Mouse (Mus musculus): ENCODE measurements at regions not wholly inside any gene's neighbourhood (a gene's known extent, or its start where the extent isn't known, plus 50 kb on each side); places are given as distances from the start of the nearest gene placed in this dataset.

GRCm38 (mm10) chr11:19709337-19709736 lies 214.8 kb upstream of the Spred2 start:
- H3K27ac ChIP-seq (replicated peaks) = no peak overlapping the region
- 0 out of 2 replicates have a peak, but pooled peaks cover 7% of the 10 kb centered on the region for H3K4me1 ChIP-seq
- no peaks in the 10 kb centered on the region for H3K9me3 ChIP-seq (replicated peaks)
- no peak for ATAC-seq (ENCODE audit: insufficient number of reproducible peaks, low FRiP score, low TSS enrichment, low read depth)
- 83% methylated on average over 8 of the region's 8 CpGs for WGBS
- H3K36me3 ChIP-seq = no peaks in the 10 kb centered on the region
- no peaks in the 10 kb centered on the region for H3K27me3 ChIP-seq
- no peak overlapping the region for H3K9ac ChIP-seq
- no peak overlapping the region for H3K4me3 ChIP-seq (replicated peaks)
- no peak overlapping the region for H3K4me2 ChIP-seq (replicated peaks)

- Histone ChIP-seq H3K27ac (replicated peaks) (no peak overlapping the region), H3K9me3 (replicated peaks) (no peaks in the 10 kb centered on the region), H3K4me1 (0 out of 2 replicates have a peak, but pooled peaks cover 4% of the 10 kb centered on the region), H3K4me2 (replicated peaks) (no peak overlapping the region), H3K36me3 (no peaks in the 10 kb centered on the region), H3K9ac (no peak overlapping the region), H3K27me3 (no peaks in the 10 kb centered on the region), H3K4me3 (replicated peaks) (no peak overlapping the region)
- ATAC-seq (ENCODE audit: insufficient number of reproducible peaks, low FRiP score, low TSS enrichment, low read depth) = no peak
- 38% methylated on average over 8 of the region's 8 CpGs for WGBS
Observed at GRCm38 (mm10) chr11:19713091-19713490, 211.1 kb upstream of the Spred2 start.

- no peaks in the 10 kb centered on the region for H3K9me3 ChIP-seq (replicated peaks)
- 0 out of 2 replicates have a peak, but pooled peaks cover 4% of the 10 kb centered on the region for H3K4me1 ChIP-seq
- H3K36me3 ChIP-seq = no peaks in the 10 kb centered on the region
- H3K4me2 ChIP-seq (replicated peaks) = peak overlapping the region; percentile 15; the same call in 1 of the 2 replicates
- no peaks in the 10 kb centered on the region for H3K27me3 ChIP-seq
- no peak overlapping the region for H3K9ac ChIP-seq
- 62% methylated on average over 20 of the region's 20 CpGs for WGBS
- ATAC-seq (ENCODE audit: insufficient number of reproducible peaks, low FRiP score, low TSS enrichment, low read depth) = no peak
- H3K4me3 ChIP-seq (replicated peaks) = no peak overlapping the region
- H3K27ac ChIP-seq (replicated peaks) = no peak overlapping the region
Observed at GRCm38 (mm10) chr11:19713597-19713996, 210.6 kb upstream of the Spred2 start.

DNA sequence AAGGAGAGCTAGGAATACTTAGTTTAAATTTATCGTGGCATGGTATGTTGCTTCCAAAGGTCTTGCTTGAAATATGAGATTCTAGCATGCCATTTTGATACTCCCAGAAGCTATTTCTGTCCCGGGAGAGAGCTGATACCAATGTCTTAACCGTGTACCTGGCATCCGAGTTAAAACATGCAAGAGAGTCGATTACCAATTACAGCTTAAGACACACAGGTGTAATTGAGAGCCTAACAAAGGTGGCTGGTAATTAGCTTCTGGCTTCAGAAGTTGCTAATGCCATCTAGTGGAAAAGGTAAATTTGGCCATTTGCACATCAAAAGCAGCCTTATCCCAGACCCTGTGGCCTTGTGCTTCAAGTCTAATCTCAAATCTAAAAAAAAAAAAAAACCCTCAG lies 210.0 kb upstream of the Spred2 start:
- ATAC-seq (ENCODE audit: insufficient number of reproducible peaks, low FRiP score, low TSS enrichment, low read depth) = no peak
- Histone ChIP-seq H3K27ac (replicated peaks) (no peak overlapping the region), H3K4me2 (replicated peaks) (peak overlapping the region; percentile 15; the same call in 1 of the 2 replicates), H3K27me3 (no peaks in the 10 kb centered on the region), H3K9me3 (replicated peaks) (no peaks in the 10 kb centered on the region), H3K36me3 (no peaks in the 10 kb centered on the region), H3K4me3 (replicated peaks) (no peak overlapping the region), H3K9ac (no peak overlapping the region), H3K4me1 (0 out of 2 replicates have a peak, but pooled peaks cover 4% of the 10 kb centered on the region)
- 8% methylated on average over 5 of the region's 5 CpGs for whole genome bisulfite sequencing

GRCm38 (mm10) chr11:19714888-19715595 lies 209.1 kb upstream of the Spred2 start:
- no peak overlapping the region for H3K9ac ChIP-seq
- H3K27ac ChIP-seq (replicated peaks) = no peak overlapping the region
- WGBS = 33% methylated on average over 8 of the region's 8 CpGs
- H3K9me3 ChIP-seq (replicated peaks) = no peaks in the 10 kb centered on the region
- no peaks in the 10 kb centered on the region for H3K36me3 ChIP-seq
- H3K27me3 ChIP-seq = no peaks in the 10 kb centered on the region
- ATAC-seq (ENCODE audit: insufficient number of reproducible peaks, low FRiP score, low TSS enrichment, low read depth) = no peak
- no peak overlapping the region for H3K4me3 ChIP-seq (replicated peaks)
- 0 out of 2 replicates have a peak, but pooled peaks cover 4% of the 10 kb centered on the region for H3K4me1 ChIP-seq
- no peak overlapping the region for H3K4me2 ChIP-seq (replicated peaks)

DNA sequence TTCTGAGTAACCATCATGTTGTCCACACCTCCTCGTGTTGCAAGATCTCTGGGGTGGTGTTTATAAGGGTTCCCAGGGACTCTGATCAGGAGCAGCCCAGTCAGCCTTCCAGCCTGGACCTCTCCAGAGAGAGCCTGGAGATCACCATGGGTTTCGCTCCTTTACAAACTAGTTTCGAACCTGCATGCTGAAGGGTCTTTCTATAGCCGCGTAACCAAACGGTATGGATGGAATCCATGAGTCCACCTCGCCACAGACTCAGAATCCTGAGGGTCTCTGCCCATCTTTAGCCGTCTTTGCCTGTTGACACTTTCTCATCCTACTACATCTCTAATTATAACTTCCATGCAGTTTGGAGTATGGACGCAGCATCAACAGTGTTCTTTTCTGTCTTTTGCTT lies 206.0 kb upstream of the Spred2 start:
- H3K9me3 ChIP-seq (replicated peaks) = no peaks in the 10 kb centered on the region
- no peak overlapping the region for H3K4me3 ChIP-seq (replicated peaks)
- no peaks in the 10 kb centered on the region for H3K27me3 ChIP-seq
- no peak overlapping the region for H3K4me2 ChIP-seq (replicated peaks)
- 93% methylated on average over 9 of the region's 9 CpGs for WGBS
- H3K4me1 ChIP-seq = 0 out of 2 replicates have a peak, but pooled peaks cover 4% of the 10 kb centered on the region
- no peak overlapping the region for H3K27ac ChIP-seq (replicated peaks)
- H3K9ac ChIP-seq = no peak overlapping the region
- H3K36me3 ChIP-seq = no peaks in the 10 kb centered on the region
- no peak for ATAC-seq (ENCODE audit: insufficient number of reproducible peaks, low FRiP score, low TSS enrichment, low read depth)

DNA sequence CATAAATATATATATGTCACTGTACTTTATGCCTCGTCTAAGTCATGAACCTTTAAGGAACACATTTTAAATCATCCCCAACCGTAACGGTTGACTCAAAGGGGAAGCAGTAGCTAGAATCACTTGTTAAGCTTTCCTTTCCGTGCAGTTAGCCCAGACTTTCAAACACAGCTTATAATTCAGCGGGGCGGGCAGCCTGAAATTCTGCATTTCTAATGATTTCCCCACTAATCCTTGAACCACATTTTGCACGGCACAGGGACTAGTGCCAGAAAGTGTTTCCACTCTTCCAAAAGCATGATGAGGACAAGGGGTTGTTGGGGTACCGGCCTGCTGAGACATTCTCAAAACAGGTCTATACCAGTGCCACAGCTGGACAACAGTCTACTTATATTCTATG lies 195.1 kb upstream of the Spred2 start:
- ATAC-seq (ENCODE audit: insufficient number of reproducible peaks, low FRiP score, low TSS enrichment, low read depth) = no peak
- H3K36me3 ChIP-seq = no peaks in the 10 kb centered on the region
- 79% methylated on average over 8 of the region's 8 CpGs for WGBS
- H3K9ac ChIP-seq = no peak overlapping the region
- no peaks in the 10 kb centered on the region for H3K9me3 ChIP-seq (replicated peaks)
- no peaks in the 10 kb centered on the region for H3K4me1 ChIP-seq
- no peaks in the 10 kb centered on the region for H3K27me3 ChIP-seq
- H3K4me2 ChIP-seq (replicated peaks) = no peak overlapping the region
- H3K4me3 ChIP-seq (replicated peaks) = no peak overlapping the region
- no peak overlapping the region for H3K27ac ChIP-seq (replicated peaks)

GRCm38 (mm10) chr11:19730747-19731146 lies 193.4 kb upstream of the Spred2 start:
- Histone ChIP-seq H3K27me3 (no peaks in the 10 kb centered on the region), H3K4me2 (replicated peaks) (no peak overlapping the region), H3K4me3 (replicated peaks) (no peak overlapping the region), H3K27ac (replicated peaks) (no peak overlapping the region), H3K36me3 (no peaks in the 10 kb centered on the region), H3K4me1 (no peaks in the 10 kb centered on the region), H3K9me3 (replicated peaks) (no peaks in the 10 kb centered on the region), H3K9ac (no peak overlapping the region)
- 85% methylated on average over 5 of the region's 5 CpGs for WGBS
- ATAC-seq (ENCODE audit: insufficient number of reproducible peaks, low FRiP score, low TSS enrichment, low read depth) = no peak

DNA sequence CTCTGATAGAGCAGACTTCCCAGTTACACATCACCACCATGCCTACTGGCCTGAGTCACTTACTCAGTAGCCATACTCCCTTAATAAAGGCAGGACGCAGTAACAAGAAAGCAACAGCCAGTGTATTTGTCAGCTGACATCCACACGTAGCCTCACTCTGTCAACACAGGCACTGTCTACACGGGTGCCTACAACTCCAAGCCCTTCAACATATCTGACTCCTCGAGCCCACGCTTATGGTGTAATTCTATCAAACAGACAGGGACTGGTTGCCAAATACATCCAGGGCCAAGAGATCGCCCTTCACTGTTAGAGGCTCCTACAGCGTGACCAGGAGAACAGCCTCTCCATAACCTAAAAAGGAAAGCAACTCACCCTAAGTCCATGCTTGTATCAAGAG lies 188.1 kb upstream of the Spred2 start:
- Histone ChIP-seq H3K27me3 (no peaks in the 10 kb centered on the region), H3K9me3 (replicated peaks) (no peaks in the 10 kb centered on the region), H3K27ac (replicated peaks) (no peak overlapping the region), H3K4me1 (peaks cover 17% of the 10 kb centered on the region), H3K4me3 (replicated peaks) (no peak overlapping the region), H3K9ac (no peak overlapping the region), H3K4me2 (replicated peaks) (no peak overlapping the region), H3K36me3 (no peaks in the 10 kb centered on the region)
- no peak for ATAC-seq (ENCODE audit: insufficient number of reproducible peaks, low FRiP score, low TSS enrichment, low read depth)
- WGBS = 88% methylated on average over 7 of the region's 7 CpGs

- ATAC-seq (ENCODE audit: insufficient number of reproducible peaks, low FRiP score, low TSS enrichment, low read depth) = no peak
Observed at GRCm38 (mm10) chr11:19736926-19737325, 187.2 kb upstream of the Spred2 start.

DNA sequence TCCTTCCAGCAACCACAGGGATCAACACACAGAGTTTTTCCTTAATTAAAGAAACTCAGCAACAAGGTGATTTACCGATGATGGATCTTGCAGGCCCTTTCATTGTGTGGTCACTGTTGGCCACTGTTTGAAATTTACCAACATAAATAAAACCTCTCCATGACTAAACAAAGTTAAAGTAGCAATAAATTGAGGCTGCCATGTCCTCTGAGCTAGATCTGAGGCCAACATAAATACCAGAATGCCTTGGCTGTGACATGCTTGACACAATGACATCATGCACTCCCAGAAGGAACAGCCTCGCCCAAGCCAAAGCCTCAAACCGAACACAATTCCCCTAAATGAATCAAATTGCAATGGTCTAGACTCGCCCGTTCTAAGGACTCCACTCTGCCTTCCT lies 186.8 kb upstream of the Spred2 start:
- Histone ChIP-seq H3K4me1 (peaks cover 17% of the 10 kb centered on the region), H3K9ac (no peak overlapping the region), H3K27ac (replicated peaks) (no peak overlapping the region), H3K4me2 (replicated peaks) (no peak overlapping the region), H3K27me3 (no peaks in the 10 kb centered on the region), H3K4me3 (replicated peaks) (no peak overlapping the region), H3K9me3 (replicated peaks) (no peaks in the 10 kb centered on the region), H3K36me3 (no peaks in the 10 kb centered on the region)
- ATAC-seq (ENCODE audit: insufficient number of reproducible peaks, low FRiP score, low TSS enrichment, low read depth) = no peak
- WGBS = 33% methylated on average over 5 of the region's 5 CpGs

More at GRCm38 (mm10) chr11:19736926-19737325, 187.2 kb upstream of the Spred2 start:
- Histone ChIP-seq H3K4me3 (replicated peaks) (no peak overlapping the region), H3K27me3 (no peaks in the 10 kb centered on the region), H3K9ac (no peak overlapping the region), H3K27ac (replicated peaks) (no peak overlapping the region), H3K9me3 (replicated peaks) (no peaks in the 10 kb centered on the region), H3K4me1 (peaks cover 17% of the 10 kb centered on the region), H3K4me2 (replicated peaks) (no peak overlapping the region), H3K36me3 (no peaks in the 10 kb centered on the region)
- 59% methylated on average over 7 of the region's 7 CpGs for WGBS

- Histone ChIP-seq H3K4me1 (peaks cover 17% of the 10 kb centered on the region), H3K36me3 (no peaks in the 10 kb centered on the region), H3K27me3 (no peaks in the 10 kb centered on the region), H3K9me3 (replicated peaks) (no peaks in the 10 kb centered on the region), H3K4me3 (replicated peaks) (no peak overlapping the region), H3K9ac (no peak overlapping the region), H3K27ac (replicated peaks) (no peak overlapping the region), H3K4me2 (replicated peaks) (no peak overlapping the region)
- whole genome bisulfite sequencing = 50% methylated on average over 5 of the region's 5 CpGs
- ATAC-seq (ENCODE audit: insufficient number of reproducible peaks, low FRiP score, low TSS enrichment, low read depth) = no peak
Observed at GRCm38 (mm10) chr11:19737807-19738206, 186.4 kb upstream of the Spred2 start.
